Mouse (Mus musculus) neural tube, embryonic 14.5 days (tissue): ENCODE measurements around the gene Ppp1r14b. TPM values are rescaled to one million over a fixed set of nuclear protein-coding genes. Genes with fewer than 3 reads are reported as not detected.

ENCODE experiments used
- ATAC-seq: fragments of 200-750 bp; cut with Nextera tagmentation; 2 replicates; pipeline ENCODE4 v1.8.0; 2017; ENCODE audit warnings: low read depth, mild to moderate bottlenecking, moderate TSS enrichment, moderate library complexity
- H3K27ac ChIP-seq: fragments of 300-500 bp; sonication (generic); 2 replicates; pipeline ENCODE4 v1.5.1; 2014; ENCODE audit warnings: low read depth, mild to moderate bottlenecking, control low read depth, low read length, moderate library complexity, mixed read lengths
- H3K27me3 ChIP-seq: fragments of 300-500 bp; sonication (generic); 2 replicates; pipeline ENCODE4 v1.6.1; 2014; ENCODE audit warnings: low read length; ENCODE audit not compliant: control insufficient read depth, insufficient read depth
- H3K36me3 ChIP-seq: fragments of 300-500 bp; sonication (generic); 2 replicates; pipeline ENCODE4 v1.6.1; 2014; ENCODE audit warnings: low read length, mixed read lengths; ENCODE audit not compliant: control insufficient read depth, insufficient read depth
- H3K4me1 ChIP-seq: fragments of 300-500 bp; sonication (generic); 2 replicates; pipeline ENCODE4 v1.6.1; 2014; ENCODE audit warnings: low read length; ENCODE audit not compliant: control insufficient read depth, insufficient read depth
- H3K4me2 ChIP-seq: fragments of 300-500 bp; sonication (generic); 2 replicates; pipeline ENCODE4 v1.6.1; 2014; ENCODE audit warnings: mild to moderate bottlenecking, low read depth, low read length, control low read depth
- H3K4me3 ChIP-seq: fragments of 300-500 bp; sonication (generic); 2 replicates; pipeline ENCODE4 v1.5.1; 2014; ENCODE audit warnings: low read depth, low read length, control low read depth, mixed read lengths
- H3K9ac ChIP-seq: fragments of 300-500 bp; sonication (generic); replicated peaks from 2 replicates; pipeline ENCODE4 v1.6.1; 2014; ENCODE audit warnings: low read depth, mild to moderate bottlenecking, control low read depth, low read length, mixed read lengths
- H3K9me3 ChIP-seq: fragments of 300-500 bp; sonication (generic); 2 replicates; pipeline ENCODE4 v1.6.1; 2016; ENCODE audit warnings: low read length; ENCODE audit not compliant: control insufficient read depth
- WGBS: fragments of 180-500 bp; shearing (Covaris S2); extraction: QIAGEN DNeasy Blood & Tissue Kit; methylation state at CpG from one replicate; pipeline ENCODE4 v1.1.7; 2014; 5-methylcytosine and 5-hydroxymethylcytosine counted together
- polyA plus RNA-seq: library from polyadenylated mRNA; unstranded; fragments of >200 nt; fragmentation: Nextera tagmentation; extraction: Ambion mirVana; gene quantifications from 2 replicates; pipeline ENCODE4 v1.2.1, GENCODE M21; 2014

Ppp1r14b gene
- polyA plus RNA-seq, 1 experiment from 2014 or later, result 140 TPM

- H3K4me3 ChIP-seq, result peak overlapping the region; percentile 47
- peaks cover 21% of the 10 kb centered on the region for H3K36me3 ChIP-seq
- peak overlapping the region; percentile 73 for H3K4me2 ChIP-seq
- no peaks in the 10 kb centered on the region for H3K27me3 ChIP-seq
- WGBS, result 12% methylated on average over 11 of the region's 11 CpGs
- H3K9me3 ChIP-seq, result no peaks in the 10 kb centered on the region
- ATAC-seq, result no peak
- H3K4me1 ChIP-seq, result peaks cover 31% of the 10 kb centered on the region
- peak overlapping the region; percentile 64 for H3K9ac ChIP-seq
- peak overlapping the region; percentile 89 for H3K27ac ChIP-seq
These were observed 4.3 kb downstream of the Ppp1r14b start for GRCm38 (mm10) chr19:6979001-6979479.

GRCm38 (mm10) chr19:6979486-6980380 lies 5.0 kb downstream of the Ppp1r14b start:
- WGBS, result under 1% methylated on average over 56 of the region's 59 CpGs

GRCm38 (mm10) chr19:6980381-6981093 lies 5.8 kb downstream of the Ppp1r14b start, which contains the start of gene Fkbp2:
Gene Fkbp2, minus strand, starts transcription at chr19:6980501.
- Histone ChIP-seq H3K4me3 (peak within 1 kb of the TSS; percentile 47), H3K9me3 (no peaks in the 10 kb centered on the region), H3K9ac (peak within 1 kb of the TSS; percentile 64), H3K36me3 (peaks cover 21% of the 10 kb centered on the region), H3K4me1 (peaks cover 31% of the 10 kb centered on the region), H3K27me3 (no peaks in the 10 kb centered on the region), H3K27ac (peak within 1 kb of the TSS; percentile 89), H3K4me2 (peak within 1 kb of the TSS; percentile 73)
- peak; percentile 88 for ATAC-seq
- 2% methylated on average over 38 of the region's 38 CpGs for WGBS

More at GRCm38 (mm10) chr19:6979486-6980380, 5.0 kb downstream of the Ppp1r14b start:
- peak overlapping the region; percentile 89 for H3K27ac ChIP-seq
- peaks cover 21% of the 10 kb centered on the region for H3K36me3 ChIP-seq
- H3K4me1 ChIP-seq, result peaks cover 31% of the 10 kb centered on the region
- peak overlapping the region; percentile 73 for H3K4me2 ChIP-seq
- no peaks in the 10 kb centered on the region for H3K27me3 ChIP-seq
- peak; percentile 80 for ATAC-seq
- peak overlapping the region; percentile 64 for H3K9ac ChIP-seq
- no peaks in the 10 kb centered on the region for H3K9me3 ChIP-seq
- H3K4me3 ChIP-seq, result peak overlapping the region; percentile 47

- Histone ChIP-seq H3K9me3 (no peaks in the 10 kb centered on the region), H3K27ac (no peak overlapping the region), H3K4me2 (peak overlapping the region; percentile 73), H3K9ac (no peak overlapping the region), H3K4me1 (peaks cover 29% of the 10 kb centered on the region), H3K4me3 (no peak overlapping the region), H3K36me3 (peaks cover 21% of the 10 kb centered on the region), H3K27me3 (no peaks in the 10 kb centered on the region)
- no peak for ATAC-seq
- WGBS, result 90% methylated on average over 4 of the region's 4 CpGs
These were observed 6.7 kb downstream of the Ppp1r14b start for GRCm38 (mm10) chr19:6981465-6981864.

- WGBS, result 41% methylated on average over 5 of the region's 5 CpGs
These were observed 8.9 kb downstream of the Ppp1r14b start for GRCm38 (mm10) chr19:6983621-6984020.

GRCm38 (mm10) chr19:6985300-6985699 lies 10.5 kb downstream of the Ppp1r14b start:
- WGBS, result 83% methylated on average over 19 of the region's 19 CpGs
- no peak overlapping the region for H3K27ac ChIP-seq
- ATAC-seq, result no peak
- H3K9me3 ChIP-seq, result no peaks in the 10 kb centered on the region
- peaks cover 7% of the 10 kb centered on the region; the same call in 1 of the 2 replicates for H3K36me3 ChIP-seq
- H3K27me3 ChIP-seq, result no peaks in the 10 kb centered on the region
- peaks cover 10% of the 10 kb centered on the region for H3K4me1 ChIP-seq
- no peak overlapping the region for H3K9ac ChIP-seq
- no peak overlapping the region for H3K4me3 ChIP-seq
- no peak overlapping the region for H3K4me2 ChIP-seq

More at GRCm38 (mm10) chr19:6983621-6984020, 8.9 kb downstream of the Ppp1r14b start:
- Histone ChIP-seq H3K9me3 (no peaks in the 10 kb centered on the region), H3K27ac (no peak overlapping the region), H3K9ac (no peak overlapping the region), H3K4me1 (peaks cover 20% of the 10 kb centered on the region), H3K4me2 (no peak overlapping the region), H3K4me3 (no peak overlapping the region), H3K27me3 (no peaks in the 10 kb centered on the region), H3K36me3 (peaks cover 8% of the 10 kb centered on the region)
- no peak for ATAC-seq

- H3K4me1 ChIP-seq, result peaks cover 6% of the 10 kb centered on the region
- no peaks in the 10 kb centered on the region for H3K9me3 ChIP-seq
- WGBS, result 84% methylated on average over 10 of the region's 10 CpGs
- H3K36me3 ChIP-seq, result peaks cover 7% of the 10 kb centered on the region; the same call in 1 of the 2 replicates
- no peaks in the 10 kb centered on the region for H3K27me3 ChIP-seq
- H3K4me3 ChIP-seq, result peak overlapping the region; percentile 70; the same call in 1 of the 2 replicates
- peak overlapping the region; percentile 69 for H3K4me2 ChIP-seq
- no peak overlapping the region for H3K27ac ChIP-seq
- no peak for ATAC-seq
- no peak overlapping the region for H3K9ac ChIP-seq
These were observed 11.4 kb downstream of the Ppp1r14b start for GRCm38 (mm10) chr19:6985951-6986708.

GRCm38 (mm10) chr19:6987061-6987903 lies 12.5 kb downstream of the Ppp1r14b start, which contains the start of gene Vegfb:
Gene Vegfb, minus strand, starts transcription at chr19:6987651.
- Histone ChIP-seq H3K4me3 (peak within 1 kb of the TSS; percentile 70), H3K4me1 (peaks cover 6% of the 10 kb centered on the region; the same call in 1 of the 2 replicates), H3K27ac (peak within 1 kb of the TSS; percentile 73), H3K36me3 (peaks cover 3% of the 10 kb centered on the region; the same call in 1 of the 2 replicates), H3K27me3 (no peaks in the 10 kb centered on the region), H3K9ac (peak within 1 kb of the TSS; percentile 89), H3K9me3 (no peaks in the 10 kb centered on the region), H3K4me2 (peak within 1 kb of the TSS; percentile 69)
- 2% methylated on average over 73 of the region's 85 CpGs for WGBS
- peak; percentile 50 for ATAC-seq
